Mouse (Mus musculus) midbrain, embryonic 15.5 days (tissue): ENCODE data around the gene Dlx1. TPM values are rescaled to one million over a fixed set of nuclear protein-coding genes. Genes with fewer than 3 reads are reported as not detected.
A peak's percentile ranks its signal among the peaks of the same experiment; 100 is the strongest.

Experiments
- ATAC-seq: fragments of 200-750 bp; cut with Nextera tagmentation; replicated peaks from 2 replicates; pipeline ENCODE4 v1.8.0; 2017; ENCODE audit warnings: moderate TSS enrichment
- H3K27ac ChIP-seq: fragments of 300-500 bp; sonication (generic); 2 replicates; pipeline ENCODE4 v1.5.1; 2015; ENCODE audit warnings: mild to moderate bottlenecking, inconsistent platforms
- H3K27me3 ChIP-seq: fragments of 300-500 bp; sonication (generic); replicated peaks from 2 replicates; pipeline ENCODE4 v1.6.1; 2015; ENCODE audit warnings: inconsistent platforms
- H3K36me3 ChIP-seq: fragments of 300-500 bp; sonication (generic); replicated peaks from 2 replicates; pipeline ENCODE4 v1.6.1; 2015; ENCODE audit warnings: inconsistent platforms
- H3K4me1 ChIP-seq: fragments of 300-500 bp; sonication (generic); 2 replicates; pipeline ENCODE4 v1.6.1; 2015; ENCODE audit warnings: inconsistent platforms
- H3K4me2 ChIP-seq: fragments of 300-500 bp; sonication (generic); 2 replicates; pipeline ENCODE4 v1.6.1; 2015; ENCODE audit warnings: inconsistent platforms, mild to moderate bottlenecking, moderate library complexity
- H3K4me3 ChIP-seq: fragments of 300-500 bp; sonication (generic); 2 replicates; pipeline ENCODE4 v1.5.1; 2015; ENCODE audit warnings: mild to moderate bottlenecking, inconsistent platforms
- H3K9ac ChIP-seq: fragments of 300-500 bp; sonication (generic); 2 replicates; pipeline ENCODE4 v1.6.1; 2015; ENCODE audit warnings: mild to moderate bottlenecking, inconsistent platforms
- H3K9me3 ChIP-seq: fragments of 300-500 bp; sonication (generic); 2 replicates; pipeline ENCODE4 v1.6.1; 2016; ENCODE audit warnings: inconsistent platforms
- WGBS: fragments of 180-500 bp; shearing (Covaris S2); methylation state at CpG from one replicate; pipeline ENCODE4 v1.1.7; 2015; ENCODE audit warnings: mixed read lengths; 5-methylcytosine and 5-hydroxymethylcytosine counted together
- polyA plus RNA-seq: library from polyadenylated mRNA; unstranded; fragments of >200 nt; fragmentation: Nextera tagmentation; extraction: Ambion mirVana; gene quantifications from 2 replicates; pipeline ENCODE4 v1.2.1, GENCODE M21; 2015

Gene Dlx1
- polyA plus RNA-seq, 1 experiment from 2014 or later = 44.3 TPM

DNA sequence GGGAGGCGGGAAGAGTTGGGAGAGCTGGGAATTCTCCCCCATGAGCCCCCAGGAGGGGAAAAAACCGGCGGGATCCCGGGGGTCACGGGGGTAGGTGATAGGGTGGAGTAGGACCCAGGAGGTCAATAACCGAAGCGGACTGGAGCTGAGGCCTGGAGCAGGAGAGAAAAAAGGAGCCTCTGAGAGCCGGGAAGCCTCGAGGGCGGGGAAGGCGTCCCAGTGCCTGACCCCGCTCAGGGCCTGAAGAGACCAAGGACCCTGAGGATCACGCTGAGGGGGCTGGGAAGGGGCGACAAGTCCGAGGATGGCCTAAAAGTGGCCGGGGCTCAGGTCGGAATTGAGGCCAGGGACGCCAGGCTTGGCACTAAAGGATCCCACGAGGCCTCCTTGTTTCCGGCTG is 16.0 kb downstream of the Dlx1 start:
- H3K9ac ChIP-seq = no peak overlapping the region
- H3K27ac ChIP-seq = peak overlapping the region; percentile 45; the same call in 1 of the 2 replicates
- peak overlapping the region; percentile 39 for H3K4me3 ChIP-seq

DNA sequence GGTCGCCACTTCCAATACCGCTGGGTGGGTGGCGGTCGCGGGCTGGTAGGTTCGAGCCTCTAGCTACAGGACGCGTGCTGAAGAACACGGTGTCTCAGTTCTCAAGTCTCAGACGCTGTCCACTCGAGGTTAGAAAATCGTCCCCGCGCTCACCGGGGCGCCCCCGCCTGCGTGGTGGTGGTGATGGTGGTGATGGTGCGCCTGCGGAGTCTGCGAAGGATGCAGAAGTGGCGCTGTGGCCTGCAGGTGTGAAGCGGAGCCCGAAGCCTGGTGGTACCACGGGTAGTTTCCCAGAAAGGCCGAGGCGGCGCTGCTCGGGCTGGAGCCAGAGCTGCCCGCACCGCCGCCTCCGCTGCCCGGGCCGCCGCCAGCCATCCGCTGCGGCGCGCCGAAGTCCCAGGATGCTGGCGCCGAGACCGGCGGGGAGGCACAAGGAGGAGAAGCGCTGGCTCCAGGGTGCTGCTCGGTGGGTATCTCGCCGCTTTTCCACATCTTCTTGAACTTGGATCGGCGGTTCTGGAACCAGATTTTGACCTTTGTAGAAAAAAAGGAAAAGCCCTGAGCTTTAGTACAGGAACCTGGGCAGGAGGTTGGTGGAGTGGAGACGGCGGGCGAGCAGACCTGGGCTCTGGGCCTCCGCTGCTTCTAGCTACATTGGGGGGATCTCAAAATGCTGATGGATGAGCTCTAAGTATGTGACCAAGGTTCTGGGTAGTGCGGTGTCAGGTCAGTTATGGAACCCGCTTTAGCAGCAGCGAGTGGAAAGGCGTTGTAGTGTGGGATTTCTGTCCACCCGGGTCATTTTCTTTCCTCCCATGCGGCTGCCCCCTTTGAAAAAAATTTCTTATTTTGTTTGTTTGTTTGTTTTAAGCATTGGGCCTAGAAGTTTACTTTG is 16.7 kb downstream of the Dlx1 start:
- Histone ChIP-seq H3K4me3 (peak overlapping the region; percentile 39), H3K9me3 (no peaks in the 10 kb centered on the region), H3K36me3 (no peaks in the 10 kb centered on the region), H3K27me3 (peaks cover 76% of the 10 kb centered on the region), H3K4me2 (peak overlapping the region; percentile 67; the same call in 1 of the 2 replicates), H3K4me1 (peaks cover 37% of the 10 kb centered on the region), H3K9ac (no peak overlapping the region), H3K27ac (no peak overlapping the region)
- WGBS = 2% methylated on average over 60 of the region's 61 CpGs
- ATAC-seq = no peak

More for the DNA sequence above, 16.0 kb downstream of the Dlx1 start:
- H3K27me3 ChIP-seq = peaks cover 76% of the 10 kb centered on the region
- no peak for ATAC-seq
- 0 out of 2 replicates have a peak overlapping the region, but pooled peaks have one; percentile 18 for H3K4me2 ChIP-seq
- no peaks in the 10 kb centered on the region for H3K36me3 ChIP-seq
- no peaks in the 10 kb centered on the region for H3K9me3 ChIP-seq
- WGBS = 2% methylated on average over 20 of the region's 20 CpGs
- peaks cover 37% of the 10 kb centered on the region for H3K4me1 ChIP-seq

DNA sequence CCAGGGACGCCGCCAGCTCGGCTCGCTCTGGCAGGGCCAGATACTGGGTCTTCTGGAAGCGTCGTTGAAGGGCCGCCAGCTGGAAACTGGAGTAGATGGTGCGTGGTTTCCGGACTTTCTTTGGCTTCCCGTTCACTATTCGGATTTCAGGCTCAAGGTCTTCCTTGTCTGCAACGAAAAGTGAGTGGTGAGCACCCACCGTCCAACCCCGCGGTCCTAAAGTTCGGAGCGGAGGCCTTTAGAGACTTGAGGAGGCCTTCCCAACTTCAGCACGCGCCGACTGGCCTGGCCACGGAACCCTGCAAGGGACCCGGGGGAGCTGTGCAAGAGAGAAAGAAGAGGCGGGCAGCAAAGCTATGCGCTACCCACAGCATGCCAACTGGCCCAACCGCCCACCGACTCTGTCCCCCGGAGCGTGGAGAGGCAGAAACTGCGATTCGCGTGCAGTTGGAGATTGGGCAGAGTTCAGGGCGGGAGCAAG is 17.5 kb downstream of the Dlx1 start:
- H3K4me1 ChIP-seq = peaks cover 37% of the 10 kb centered on the region
- peak overlapping the region; percentile 39 for H3K4me3 ChIP-seq
- no peaks in the 10 kb centered on the region for H3K36me3 ChIP-seq
- H3K27me3 ChIP-seq = peaks cover 78% of the 10 kb centered on the region
- H3K27ac ChIP-seq = 0 out of 2 replicates have a peak overlapping the region, but pooled peaks have one; percentile 38
- peak overlapping the region; percentile 67 for H3K4me2 ChIP-seq
- 1% methylated on average over 32 of the region's 32 CpGs for WGBS
- ATAC-seq = no peak
- no peaks in the 10 kb centered on the region for H3K9me3 ChIP-seq
- 0 out of 2 replicates have a peak overlapping the region, but pooled peaks have one; percentile 6 for H3K9ac ChIP-seq

DNA sequence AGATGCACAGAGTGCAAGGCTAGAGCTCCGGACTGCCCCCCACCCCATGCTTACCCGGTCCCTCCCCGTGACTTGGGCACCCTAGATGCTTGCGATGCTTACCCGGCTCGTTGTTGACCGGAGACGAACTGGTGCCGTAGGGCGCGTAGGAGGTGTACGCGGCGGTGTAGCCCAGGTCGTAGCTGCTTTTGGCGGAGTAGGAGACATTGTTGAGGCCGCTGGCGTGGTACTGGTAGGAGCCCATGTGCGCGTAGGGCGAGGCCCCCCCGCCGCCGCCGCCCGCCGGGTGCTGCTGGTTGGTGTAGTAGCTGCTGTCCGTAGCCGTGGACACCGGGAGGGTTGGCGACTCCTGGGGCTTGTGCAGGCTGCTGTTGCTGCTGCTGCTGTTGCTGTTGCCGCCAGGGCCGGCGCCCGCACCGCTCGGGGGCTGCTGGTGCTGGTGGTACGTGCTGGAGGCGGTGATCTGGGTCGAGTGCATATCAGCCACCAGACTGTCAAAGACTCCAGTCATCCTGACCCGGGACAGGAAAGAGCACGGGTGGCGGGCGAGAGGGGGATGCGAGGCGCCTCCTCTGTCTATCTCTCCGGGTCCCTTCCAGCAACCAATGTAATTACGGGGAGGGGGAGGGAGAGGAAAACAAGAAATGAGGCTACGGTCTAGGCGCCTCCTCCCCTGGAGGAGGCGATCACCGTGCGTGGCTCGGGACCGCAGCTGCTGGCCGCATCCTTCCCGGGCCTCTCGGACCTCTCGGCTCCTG is 18.1 kb downstream of the Dlx1 start:
- Histone ChIP-seq H3K27me3 (peaks cover 77% of the 10 kb centered on the region), H3K4me3 (peak overlapping the region; percentile 39), H3K9ac (0 out of 2 replicates have a peak overlapping the region, but pooled peaks have one; percentile 6), H3K9me3 (no peaks in the 10 kb centered on the region), H3K27ac (peak overlapping the region; percentile 38), H3K36me3 (no peaks in the 10 kb centered on the region), H3K4me1 (peaks cover 31% of the 10 kb centered on the region), H3K4me2 (peak overlapping the region; percentile 67)
- ATAC-seq = peak; percentile 69
- WGBS = under 1% methylated on average over 59 of the region's 59 CpGs

DNA sequence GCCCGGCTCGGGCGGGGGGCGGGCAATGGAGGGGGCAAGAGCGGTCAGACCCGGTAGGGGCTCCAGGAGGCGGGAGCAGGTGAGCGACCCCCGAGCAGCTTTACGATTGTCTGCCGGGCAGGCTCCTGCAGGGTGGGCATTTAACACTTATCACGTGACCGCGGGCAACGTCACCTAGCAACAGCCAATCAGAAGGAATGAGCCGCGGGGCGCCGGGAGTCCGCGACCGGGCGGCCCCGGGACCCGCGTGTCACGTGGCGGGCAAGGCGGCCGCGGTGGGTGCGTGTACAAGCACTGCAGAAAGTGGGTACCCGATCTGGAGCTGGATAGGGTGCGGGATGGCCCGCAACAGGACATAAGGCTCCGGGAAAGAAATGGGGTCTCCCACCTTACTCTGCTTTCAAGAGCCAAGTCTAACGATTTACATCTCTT is 18.7 kb downstream of the Dlx1 start, which contains the start of gene Dlx2:
Dlx2 (minus strand) TSS at position 115 of the 432 bp plus-strand sequence.
- H3K4me3 ChIP-seq = peak within 1 kb of the TSS; percentile 39
- H3K4me2 ChIP-seq = peak within 1 kb of the TSS; percentile 67
- no peaks in the 10 kb centered on the region for H3K9me3 ChIP-seq
- peaks cover 27% of the 10 kb centered on the region for H3K4me1 ChIP-seq
- under 1% methylated on average over 37 of the region's 37 CpGs for WGBS
- no peaks in the 10 kb centered on the region for H3K36me3 ChIP-seq
- 0 out of 2 replicates have a peak within 1 kb of the TSS, but pooled peaks have one; percentile 6 for H3K9ac ChIP-seq
- H3K27ac ChIP-seq = peak within 1 kb of the TSS; percentile 38
- peaks cover 76% of the 10 kb centered on the region for H3K27me3 ChIP-seq
- peak; percentile 71 for ATAC-seq

DNA sequence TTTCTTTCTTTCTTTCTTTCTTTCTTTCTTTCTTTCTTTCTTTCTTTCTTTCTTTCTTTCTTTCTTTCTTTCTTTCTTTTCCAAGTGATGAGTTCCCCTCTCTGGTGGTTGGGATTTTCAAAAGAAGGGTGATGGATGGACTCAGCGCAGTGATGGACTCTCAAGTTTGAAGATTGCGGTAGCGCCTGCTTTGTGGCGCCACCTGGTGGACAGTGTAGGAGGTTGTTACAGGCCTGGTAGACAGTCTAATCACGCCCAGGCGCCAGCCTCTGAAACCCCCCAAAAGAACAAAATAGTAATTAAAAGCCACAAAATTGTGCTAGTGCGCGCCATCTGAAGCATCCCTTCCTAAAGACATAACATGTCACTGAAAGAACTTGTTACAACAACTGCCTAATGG is 19.9 kb downstream of the Dlx1 start:
- no peak overlapping the region for H3K27ac ChIP-seq
- no peaks in the 10 kb centered on the region for H3K36me3 ChIP-seq
- no peak overlapping the region for H3K4me2 ChIP-seq
- H3K9ac ChIP-seq = no peak overlapping the region
- 3% methylated on average over 8 of the region's 8 CpGs for WGBS
- H3K4me1 ChIP-seq = peaks cover 27% of the 10 kb centered on the region
- no peak overlapping the region for H3K4me3 ChIP-seq
- no peak for ATAC-seq
- H3K9me3 ChIP-seq = no peaks in the 10 kb centered on the region
- peaks cover 76% of the 10 kb centered on the region for H3K27me3 ChIP-seq

DNA sequence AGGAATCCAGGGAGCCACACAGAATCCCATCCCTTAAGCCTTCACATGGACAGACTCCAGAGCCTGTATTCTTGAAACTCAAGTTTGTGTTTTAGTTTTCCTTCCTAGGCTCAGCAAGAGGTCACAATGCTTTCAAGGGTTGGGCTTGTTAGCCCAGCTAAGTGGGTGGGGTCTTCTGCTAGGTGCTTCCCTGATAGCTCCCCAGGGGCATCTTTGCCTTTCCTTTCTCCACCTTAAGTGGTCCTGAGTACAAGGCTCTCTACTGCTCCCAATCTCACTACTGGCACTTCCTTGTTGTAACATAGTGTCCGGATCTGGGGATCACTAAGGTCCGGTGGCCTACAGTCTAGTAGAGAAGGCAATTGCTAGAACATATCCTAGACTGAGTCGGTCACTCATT is 22.4 kb downstream of the Dlx1 start:
- 28% methylated on average over 3 of the region's 3 CpGs for WGBS
- Histone ChIP-seq H3K4me2 (no peak overlapping the region), H3K4me3 (no peak overlapping the region), H3K27me3 (peaks cover 67% of the 10 kb centered on the region), H3K4me1 (peaks cover 17% of the 10 kb centered on the region), H3K9me3 (no peaks in the 10 kb centered on the region), H3K9ac (no peak overlapping the region), H3K36me3 (no peaks in the 10 kb centered on the region), H3K27ac (no peak overlapping the region)
- ATAC-seq = no peak

DNA sequence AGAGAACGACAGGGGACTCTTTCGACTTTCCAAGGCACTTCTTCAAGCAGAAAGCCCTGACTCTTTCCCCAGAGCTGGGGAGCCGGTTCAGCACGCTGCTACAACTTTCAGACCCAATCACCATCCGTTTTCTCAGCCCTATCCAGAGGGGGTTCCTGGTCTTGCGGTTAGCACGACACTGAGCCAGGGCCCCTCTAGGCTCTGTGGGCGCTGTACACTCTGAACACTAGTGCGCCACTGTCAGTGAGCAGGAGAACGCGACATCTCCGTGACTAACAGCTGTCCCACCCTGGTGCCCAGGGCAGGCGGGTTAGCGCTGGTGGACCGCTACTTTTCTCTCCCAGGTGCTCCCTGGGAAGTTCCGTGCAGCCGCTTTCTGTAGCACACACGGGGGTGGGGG is 23.8 kb downstream of the Dlx1 start:
- Histone ChIP-seq H3K4me2 (no peak overlapping the region), H3K27me3 (peaks cover 59% of the 10 kb centered on the region), H3K36me3 (no peaks in the 10 kb centered on the region), H3K9ac (no peak overlapping the region), H3K27ac (no peak overlapping the region), H3K4me3 (no peak overlapping the region), H3K4me1 (peaks cover 3% of the 10 kb centered on the region), H3K9me3 (no peaks in the 10 kb centered on the region)
- ATAC-seq = no peak
- 2% methylated on average over 18 of the region's 18 CpGs for WGBS

DNA sequence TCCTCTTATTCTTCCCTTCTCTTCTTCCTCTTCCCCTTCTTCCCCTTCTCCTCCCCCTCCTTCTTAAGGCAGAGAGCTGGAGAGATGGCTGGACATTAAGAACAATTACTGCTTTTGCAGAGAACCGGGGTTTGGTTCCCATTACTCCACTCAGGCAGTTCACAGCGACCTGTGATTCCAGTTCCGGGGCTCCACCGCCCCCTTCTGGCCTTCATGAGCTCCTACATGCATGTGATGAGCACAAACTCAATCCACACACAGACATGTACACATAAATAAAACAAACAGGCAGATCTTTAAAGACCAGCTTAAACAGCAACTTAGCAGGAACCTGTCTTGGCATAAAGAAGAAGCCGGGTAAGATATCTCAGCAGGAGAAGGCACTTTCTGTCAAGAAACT is 28.2 kb downstream of the Dlx1 start:
- no peaks in the 10 kb centered on the region for H3K4me1 ChIP-seq
- H3K27me3 ChIP-seq = peaks cover 22% of the 10 kb centered on the region
- no peaks in the 10 kb centered on the region for H3K9me3 ChIP-seq
- H3K4me3 ChIP-seq = no peak overlapping the region
- no peak overlapping the region for H3K27ac ChIP-seq
- H3K36me3 ChIP-seq = no peaks in the 10 kb centered on the region
- WGBS = 65% methylated on average over 5 of the region's 5 CpGs
- no peak for ATAC-seq
- no peak overlapping the region for H3K4me2 ChIP-seq
- H3K9ac ChIP-seq = no peak overlapping the region

DNA sequence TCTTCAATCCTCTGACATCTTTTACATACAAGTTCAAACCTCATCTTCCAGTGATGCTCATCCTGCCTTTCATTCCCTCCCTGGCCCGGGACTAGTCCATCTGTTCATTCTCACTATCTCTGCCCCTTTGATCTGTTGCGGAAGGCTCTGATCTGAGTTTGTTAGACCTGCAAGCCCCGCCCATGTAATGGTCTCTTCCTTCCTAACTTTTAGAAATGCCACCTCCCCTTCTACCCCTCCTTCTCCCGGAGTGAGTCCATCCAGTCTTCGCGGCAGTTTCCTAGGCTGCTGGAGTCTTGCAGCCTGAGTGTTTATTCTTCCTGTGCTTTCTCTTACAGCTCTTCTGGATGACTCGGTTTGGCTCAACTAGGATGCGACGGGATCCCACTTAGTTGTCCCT is 38.6 kb downstream of the Dlx1 start:
- H3K4me3 ChIP-seq = no peak overlapping the region
- WGBS = 85% methylated on average over 9 of the region's 9 CpGs
- H3K36me3 ChIP-seq = no peaks in the 10 kb centered on the region
- no peak overlapping the region for H3K4me2 ChIP-seq
- no peaks in the 10 kb centered on the region for H3K9me3 ChIP-seq
- H3K4me1 ChIP-seq = no peaks in the 10 kb centered on the region
- no peaks in the 10 kb centered on the region for H3K27me3 ChIP-seq
- H3K27ac ChIP-seq = no peak overlapping the region
- ATAC-seq = no peak
- H3K9ac ChIP-seq = no peak overlapping the region

DNA sequence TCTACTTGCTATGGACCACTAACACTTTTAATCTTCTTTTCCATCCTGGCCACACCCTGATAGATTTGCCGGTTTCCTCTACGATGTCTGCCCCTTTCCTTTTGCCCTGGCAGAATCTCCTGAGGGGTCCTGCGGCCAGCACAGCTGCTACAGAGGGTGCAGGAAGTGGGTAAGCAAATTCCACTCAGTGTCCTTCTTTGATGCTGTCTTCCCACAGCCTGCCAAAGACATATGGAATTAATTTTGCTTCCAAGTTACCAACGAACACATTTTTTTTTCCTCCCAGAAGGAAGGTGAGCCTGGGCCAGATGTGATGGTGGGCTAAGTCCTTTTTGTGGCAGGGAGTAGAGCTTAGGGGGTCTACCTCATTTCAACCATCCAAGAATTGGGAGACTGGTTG is 45.8 kb downstream of the Dlx1 start:
- H3K36me3 ChIP-seq = no peaks in the 10 kb centered on the region
- no peak overlapping the region for H3K4me2 ChIP-seq
- no peak overlapping the region for H3K4me3 ChIP-seq
- H3K4me1 ChIP-seq = no peaks in the 10 kb centered on the region
- no peaks in the 10 kb centered on the region for H3K9me3 ChIP-seq
- WGBS = 67% methylated on average over 4 of the region's 4 CpGs
- no peak for ATAC-seq
- H3K9ac ChIP-seq = no peak overlapping the region
- H3K27ac ChIP-seq = no peak overlapping the region
- no peaks in the 10 kb centered on the region for H3K27me3 ChIP-seq

DNA sequence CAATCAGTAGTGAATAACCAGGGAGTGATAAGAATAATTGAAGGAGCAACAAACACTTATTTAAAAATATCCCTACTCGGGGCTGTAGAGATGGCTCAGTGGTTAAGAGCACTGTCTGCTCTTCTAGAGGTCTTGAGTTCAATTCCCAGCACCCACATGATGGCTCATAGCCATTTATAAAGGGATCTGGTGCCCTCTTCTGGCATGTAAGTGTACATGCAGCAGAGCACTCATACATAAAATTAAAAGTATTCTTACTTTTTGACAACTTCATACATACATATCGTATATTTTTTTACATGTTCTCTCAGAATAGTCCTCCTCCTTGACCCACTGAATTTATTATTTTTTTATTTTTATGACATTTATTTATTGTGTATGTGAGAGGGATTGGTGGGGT is 49.1 kb downstream of the Dlx1 start:
- H3K9ac ChIP-seq = no peak overlapping the region
- H3K4me3 ChIP-seq = no peak overlapping the region
- no peaks in the 10 kb centered on the region for H3K27me3 ChIP-seq
- H3K4me1 ChIP-seq = peaks cover 7% of the 10 kb centered on the region; the same call in 1 of the 2 replicates
- WGBS = 92% methylated on average over 2 of the region's 2 CpGs
- H3K9me3 ChIP-seq = no peaks in the 10 kb centered on the region
- H3K36me3 ChIP-seq = no peaks in the 10 kb centered on the region
- H3K4me2 ChIP-seq = no peak overlapping the region
- H3K27ac ChIP-seq = no peak overlapping the region
- ATAC-seq = no peak
